Mouse (Mus musculus) heart, adult 2 months (tissue): ENCODE data around the gene Hrh1. TPM values are rescaled to one million over a fixed set of nuclear protein-coding genes. Genes with fewer than 3 reads are reported as not detected.
"Not testable (repeated sequence)": the region's sequence is repeated elsewhere in the genome, so short reads cannot be mapped to it uniquely, and the experiment has no call there.

Source experiments
- DNase-seq, 2 experiments: peaks; one replicate each; pipeline ENCODE4 v3.0.0; 2021
- H3K27ac ChIP-seq: fragments of 200-600 bp; 2 replicates; pipeline ENCODE4 v1.8.1; 2022
- H3K27me3 ChIP-seq: fragments of 200-500 bp; 2 replicates; pipeline ENCODE4 v1.6.1; 2012; ENCODE audit warnings: mild to moderate bottlenecking, low read length, inconsistent platforms, mixed read lengths; ENCODE audit not compliant: control insufficient read depth, insufficient read depth
- H3K36me3 ChIP-seq: fragments of 200-500 bp; 2 replicates; pipeline ENCODE4 v1.6.1; 2012; ENCODE audit warnings: low read length, inconsistent platforms; ENCODE audit not compliant: control insufficient read depth, insufficient read depth
- H3K4me1 ChIP-seq: fragments of 200-500 bp; 2 replicates; pipeline ENCODE4 v1.6.1; 2011; ENCODE audit warnings: low read length; ENCODE audit not compliant: control insufficient read depth, insufficient read depth
- H3K4me3 ChIP-seq: fragments of 200-600 bp; 2 replicates; pipeline ENCODE4 v1.8.1; 2022
- H3K79me2 ChIP-seq: fragments of 200-500 bp; replicated peaks from 2 replicates; pipeline ENCODE4 v1.6.1; 2012; ENCODE audit warnings: mild to moderate bottlenecking, inconsistent platforms, low read length, moderate library complexity, mixed read lengths; ENCODE audit not compliant: control insufficient read depth, insufficient read depth
- H3K9ac ChIP-seq: fragments of 200-500 bp; 2 replicates; pipeline ENCODE4 v1.6.1; 2012; ENCODE audit warnings: low read depth, mild to moderate bottlenecking, control low read depth, inconsistent platforms, low read length, mixed read lengths
- WGBS: fragments of 180-500 bp; shearing (Covaris S2); methylation state at CpG from one replicate; pipeline ENCODE4 v1.1.7; 2018; 5-methylcytosine and 5-hydroxymethylcytosine counted together
- intact Hi-C: fragments of 180-260 bp; cut with DNase I; formaldehyde crosslinking; loops from one replicate; pipeline ENCODE4 v1.15.1; 2025
- polyA plus RNA-seq: library from polyadenylated mRNA; depleted of rRNA; stranded (reverse); fragments of >200 nt; gene quantifications from 2 replicates; pipeline ENCODE4 v1.2.3, GENCODE M21; 2012; rRNA removed
- total RNA-seq, 2 experiments: library from RNA; stranded (reverse); gene quantifications; 2 replicates each; pipeline ENCODE4 v1.2.3; 2021

Hrh1 gene
- total and polyA plus RNA-seq, 3 experiments = 0.20 to 0.47 (median 0.36) TPM

GRCm38 (mm10) chr6:114528709-114529108 lies 131.0 kb downstream of the Hrh1 start:
- H3K4me3 ChIP-seq, H3K27ac ChIP-seq, H3K27me3 ChIP-seq, H3K79me2 ChIP-seq, DNase-seq, H3K36me3 ChIP-seq, intact Hi-C loops, H3K4me1 ChIP-seq, H3K9ac ChIP-seq: not testable (repeated sequence)
- WGBS = 21% methylated on average over 4 of the region's 12 CpGs

Other genes starting within 250 kb of the Hrh1 start
- gene Slc6a1, start 115.3 kb upstream of the Hrh1 start, total RNA-seq = under 1 TPM; 0.08 to 0.32 TPM
- gene Slc6a1, start 115.3 kb upstream of the Hrh1 start, polyA plus RNA-seq = 0.12 and 0.21 TPM in 2 replicates
- gene Atg7, start 245.2 kb downstream of the Hrh1 start, total RNA-seq = 10 to 100 TPM in 1 of 2 experiments, 1 to 10 TPM in 1; 9.9 to 10.7 TPM
- gene Atg7, start 245.2 kb downstream of the Hrh1 start, polyA plus RNA-seq = 11.1 and 14.6 TPM in 2 replicates